Mouse (Mus musculus): ENCODE data around the gene Lyl1. TPM values are rescaled to one million over a fixed set of nuclear protein-coding genes. Genes with fewer than 3 reads are reported as not detected.

Gene Lyl1
- total and polyA plus RNA-seq, 3 experiments: 88.7 to 149 (median 136) TPM

DNA sequence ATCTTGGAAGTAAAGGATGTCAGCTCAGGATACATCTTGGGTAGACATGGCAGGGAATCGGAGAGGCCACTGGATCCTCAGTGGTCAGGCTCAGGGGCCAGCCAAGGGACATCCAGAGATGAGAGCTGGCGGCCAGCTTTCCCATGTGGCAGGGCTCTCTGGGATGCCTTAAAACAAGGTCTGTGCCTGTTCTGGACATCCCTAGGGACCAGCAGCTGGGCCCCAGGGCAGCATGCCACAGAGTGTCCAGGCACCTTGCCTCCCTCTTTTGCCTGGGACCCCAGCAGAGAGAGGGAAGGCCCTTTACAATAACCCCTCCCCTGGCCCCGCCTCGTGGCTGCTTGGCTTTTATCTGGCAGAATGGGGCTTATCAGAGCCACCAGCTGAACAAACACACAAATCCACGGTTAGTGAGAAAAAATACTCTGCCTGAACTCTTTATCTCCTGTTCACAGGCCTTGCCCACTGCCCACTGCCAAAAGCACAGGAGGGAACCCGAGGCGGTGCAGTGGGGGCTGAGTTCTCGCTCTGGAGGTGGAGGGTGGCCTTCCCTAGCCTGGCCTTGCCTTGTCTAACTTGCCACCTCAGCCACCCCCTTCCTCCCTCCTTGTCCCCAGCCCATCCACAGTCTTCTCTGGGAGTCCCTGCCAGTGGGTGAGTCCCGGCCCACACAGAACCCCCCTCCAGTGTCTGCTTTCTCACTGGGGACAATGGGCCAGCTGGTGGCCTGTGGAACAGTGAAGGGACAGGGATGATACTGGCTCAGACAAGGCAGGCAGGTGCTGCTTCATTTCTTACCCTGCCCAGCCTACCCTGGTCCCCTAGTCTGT, 29.5 kb downstream of the Lyl1 start (continued):
- TF ChIP-seq SMC3 (IDR thresholded peaks at IDR 0.05; ENCODE audit: low read depth, low read length): no peak
- TF ChIP-seq ZKSCAN1 (IDR thresholded peaks at IDR 0.05; ENCODE audit: low read depth, low read length): no peak
- peak; percentile 98 for TF ChIP-seq SIN3A (IDR thresholded peaks at IDR 0.05; ENCODE audit: low read length)
- TF ChIP-seq ZC3H11A (IDR thresholded peaks at IDR 0.05; ENCODE audit: low read depth, low read length): peak; percentile 9; the same call in 1 of the 2 replicates
- no peak for TF ChIP-seq E2F4 (IDR thresholded peaks at IDR 0.05; ENCODE audit: borderline replicate concordance, low read depth, low read length)
- TF ChIP-seq ZMIZ1 (IDR thresholded peaks at IDR 0.05; ENCODE audit: low read depth, low read length): 0 out of 2 replicates have a peak, but pooled peaks have one; percentile 76
- peak; percentile 100 for TF ChIP-seq TAL1 (IDR thresholded peaks at IDR 0.05; ENCODE audit: low read length)
- TF ChIP-seq RAD21 (IDR thresholded peaks at IDR 0.05; ENCODE audit: low read depth, low read length): no peak
- peak; percentile 53; the same call in 1 of the 2 replicates for TF ChIP-seq POLR2AphosphoS2 (IDR thresholded peaks at IDR 0.05; ENCODE audit: low read length)
- no peak for TF ChIP-seq JUND (IDR thresholded peaks at IDR 0.05; ENCODE audit: low read depth, low read length)
- no peak for TF ChIP-seq GABPA (IDR thresholded peaks at IDR 0.05; ENCODE audit: low read depth, low read length)
- peak; percentile 91 for TF ChIP-seq MYC (IDR thresholded peaks at IDR 0.05; ENCODE audit: low read depth, low read length)
- TF ChIP-seq MXI1 (IDR thresholded peaks at IDR 0.05; ENCODE audit: low read depth, low read length): peak; percentile 82

DNA sequence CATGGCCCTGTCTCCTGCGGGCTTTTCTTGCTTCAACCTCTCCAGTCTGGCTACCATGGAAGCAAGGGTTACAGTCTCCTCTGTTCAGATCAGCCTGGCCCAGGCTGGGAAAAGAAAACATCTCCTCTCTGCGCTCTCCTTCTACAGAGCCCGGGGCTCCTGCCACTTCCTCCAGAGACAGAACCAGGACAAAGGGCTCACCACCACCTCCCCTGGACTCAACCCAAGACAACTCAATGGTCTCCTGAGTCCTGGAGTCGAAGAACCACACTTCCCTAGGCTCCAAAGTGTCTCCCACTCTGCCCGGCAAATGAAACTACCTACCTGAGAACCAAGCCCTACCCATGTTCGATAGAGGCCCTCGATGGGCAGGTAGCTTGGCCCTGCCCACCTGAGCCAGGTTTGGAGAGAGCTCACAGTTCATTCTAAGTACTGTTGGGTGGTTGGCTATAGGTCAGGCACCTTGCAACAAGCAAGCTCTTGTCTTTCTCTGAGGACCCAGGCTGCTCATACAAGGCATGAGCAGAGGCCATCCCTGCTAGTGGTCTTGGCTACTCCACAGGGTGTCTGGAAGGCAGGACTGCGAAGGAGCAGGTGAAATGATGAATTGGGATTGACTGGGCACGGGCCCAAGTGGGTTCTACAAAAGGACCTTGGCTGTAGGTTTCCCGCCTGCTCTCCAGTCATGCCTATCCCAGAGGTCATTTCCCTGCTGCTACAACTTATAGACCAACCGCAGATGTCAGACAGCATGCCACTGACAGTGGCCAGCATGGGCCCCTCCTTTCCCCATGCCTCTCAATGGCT, 30.3 kb downstream of the Lyl1 start:
- H3K4me3 ChIP-seq (ENCODE audit: control insufficient read depth in 1 of 2, insufficient read depth in 1 of 2, low read depth in 2 of 2, low read length in 2 of 2): no peak overlapping the region

DNA sequence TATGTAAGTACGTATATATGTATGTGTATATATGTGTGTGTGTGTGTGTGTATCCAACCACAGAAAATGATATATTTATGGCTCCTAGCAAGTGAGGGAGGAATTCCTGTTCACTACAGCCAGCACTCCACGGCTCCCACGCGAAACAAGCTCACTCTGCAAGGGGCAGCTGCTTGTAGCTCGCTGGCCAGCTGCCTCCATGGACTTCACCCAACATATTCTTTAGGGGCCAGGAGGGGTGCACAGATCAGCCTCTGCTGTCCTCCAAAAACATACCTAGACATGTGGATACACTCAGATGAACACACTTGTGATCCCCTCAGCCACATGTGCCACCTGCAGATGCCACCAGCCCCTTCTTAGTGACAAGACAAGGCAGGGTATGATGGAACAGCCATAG, 31.3 kb downstream of the Lyl1 start:
- no peak for DNase-seq (ENCODE audit: low read depth, low spot score)
- Histone ChIP-seq H3K9me3 (replicated peaks; ENCODE audit: insufficient read depth, low read length) (no peaks in the 10 kb centered on the region), H3K27me3 (ENCODE audit: control insufficient read depth in 1 of 2, insufficient read depth in 2 of 2, low read length in 2 of 2) (no peaks in the 10 kb centered on the region), H3K4me1 (ENCODE audit: control insufficient read depth in 1 of 2, insufficient read depth in 2 of 2, low read length in 2 of 2) (peaks cover 29 to 42% of the 10 kb centered on the region in 2 experiments), H3K27ac (ENCODE audit: control insufficient read depth, low read depth, low read length) (no peak overlapping the region), H3K9ac (ENCODE audit: control insufficient read depth, low read depth, low read length, poor library complexity, severe bottlenecking) (no peak overlapping the region), H3K36me3 (ENCODE audit: control insufficient read depth in 1 of 2, insufficient read depth in 2 of 2, low read length in 2 of 2) (peaks cover 0 to 36% of the 10 kb centered on the region in 2 experiments; a peak in 3 of 4 replicates), H3K79me2 (ENCODE audit: control insufficient read depth, insufficient read depth, low read length, poor library complexity) (peaks cover 3% of the 10 kb centered on the region; the same call in 1 of the 2 replicates), H3K4me3 (ENCODE audit: control insufficient read depth in 1 of 2, insufficient read depth in 1 of 2, low read depth in 2 of 2, low read length in 2 of 2) (no peak overlapping the region)
- TF ChIP-seq ZNF384 (IDR thresholded peaks at IDR 0.05; ENCODE audit: low read depth, low read length): no peak
- no peak for TF ChIP-seq MAFK (IDR thresholded peaks at IDR 0.05; ENCODE audit: borderline replicate concordance, low read depth, low read length)
- TF ChIP-seq UBTF (IDR thresholded peaks at IDR 0.05; ENCODE audit: borderline replicate concordance, insufficient read depth, low read depth, low read length): no peak
- no peak for TF ChIP-seq ZKSCAN1 (IDR thresholded peaks at IDR 0.05; ENCODE audit: low read depth, low read length)
- no peak for TF ChIP-seq MAZ (IDR thresholded peaks at IDR 0.05; ENCODE audit: low read depth, low read length)
- no peak for TF ChIP-seq TCF12 (IDR thresholded peaks at IDR 0.05; ENCODE audit: low read depth, low read length)
- no peak for TF ChIP-seq POLR2AphosphoS2 (IDR thresholded peaks at IDR 0.05; ENCODE audit: low read length)
- TF ChIP-seq POLR2A (IDR thresholded peaks at IDR 0.05; ENCODE audit: control insufficient read depth in 1 of 2, insufficient read depth in 1 of 2, low read depth in 1 of 2, low read length in 2 of 2, poor library complexity in 1 of 2): no peak; a peak in 1 of 4 replicates
- TF ChIP-seq HCFC1 (IDR thresholded peaks at IDR 0.05; ENCODE audit: low read depth, low read length): no peak
- no peak for TF ChIP-seq POLR2AphosphoS5 (IDR thresholded peaks at IDR 0.05; ENCODE audit: borderline replicate concordance, low read depth, low read length)
- TF ChIP-seq ETS1 (IDR thresholded peaks at IDR 0.05; ENCODE audit: low read depth, low read length): no peak
- no peak for TF ChIP-seq USF1 (IDR thresholded peaks at IDR 0.05; ENCODE audit: low read depth, low read length)
- TF ChIP-seq SMC3 (IDR thresholded peaks at IDR 0.05; ENCODE audit: low read depth, low read length): no peak

More for the DNA sequence above, 30.3 kb downstream of the Lyl1 start:
- peaks cover 3% of the 10 kb centered on the region; the same call in 1 of the 2 replicates for H3K79me2 ChIP-seq (ENCODE audit: control insufficient read depth, insufficient read depth, low read length, poor library complexity)
- H3K36me3 ChIP-seq (ENCODE audit: control insufficient read depth in 1 of 2, insufficient read depth in 2 of 2, low read length in 2 of 2): peaks cover 0 to 40% of the 10 kb centered on the region in 2 experiments; a peak in 2 of 4 replicates
- H3K9me3 ChIP-seq (replicated peaks; ENCODE audit: insufficient read depth, low read length): no peaks in the 10 kb centered on the region
- H3K9ac ChIP-seq (ENCODE audit: control insufficient read depth, low read depth, low read length, poor library complexity, severe bottlenecking): peak overlapping the region; percentile 63
- TF ChIP-seq MYC (IDR thresholded peaks at IDR 0.05; ENCODE audit: low read depth, low read length) (no peak), TCF12 (IDR thresholded peaks at IDR 0.05; ENCODE audit: low read depth, low read length) (peak; percentile 5; the same call in 1 of the 2 replicates)
- no peak for DNase-seq (ENCODE audit: low read depth, low spot score)
- H3K4me1 ChIP-seq (ENCODE audit: control insufficient read depth in 1 of 2, insufficient read depth in 2 of 2, low read length in 2 of 2): peaks cover 29 to 42% of the 10 kb centered on the region in 2 experiments
- no peaks in the 10 kb centered on the region for H3K27me3 ChIP-seq (ENCODE audit: control insufficient read depth in 1 of 2, insufficient read depth in 2 of 2, low read length in 2 of 2)
- peak overlapping the region; percentile 89 for H3K27ac ChIP-seq (ENCODE audit: control insufficient read depth, low read depth, low read length)
